Mouse (Mus musculus): ENCODE measurements around the gene Klhl9. TPM values are rescaled to one million over a fixed set of nuclear protein-coding genes. Genes with fewer than 3 reads are reported as not detected.

Klhl9 gene
- polyA plus RNA-seq, 1 experiment from 2014 or later, result 95.4 TPM

DNA sequence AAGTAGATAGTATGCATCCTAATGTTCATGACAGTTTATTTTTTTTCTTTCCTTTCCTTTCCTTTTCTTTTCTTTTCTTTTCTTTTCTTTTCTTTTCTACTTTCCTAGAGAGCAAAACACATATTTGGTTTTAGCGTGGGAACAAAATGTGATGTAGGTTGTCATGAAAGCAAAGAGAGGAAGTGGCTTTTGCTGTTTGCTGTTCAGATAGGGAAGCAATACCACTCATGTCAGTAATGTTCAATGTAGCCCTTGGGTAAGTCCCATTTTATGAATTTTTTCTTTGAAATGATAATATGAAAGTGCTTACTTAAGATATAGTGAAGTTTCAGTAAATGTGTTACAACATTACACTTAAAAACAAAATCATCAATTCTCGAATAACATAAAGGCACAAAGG lies 28.9 kb downstream of the Klhl9 start:
- Histone ChIP-seq H3K4me2 (replicated peaks; ENCODE audit: low read depth, low read length) (no peak overlapping the region), H3K4me1 (ENCODE audit: insufficient read depth, low read length) (no peaks in the 10 kb centered on the region), H3K9ac (replicated peaks; ENCODE audit: low read length) (no peak overlapping the region), H3K27ac (ENCODE audit: low read length) (no peak overlapping the region), H3K27me3 (ENCODE audit: insufficient read depth, low read length) (peaks cover 6% of the 10 kb centered on the region; the same call in 1 of the 2 replicates), H3K9me3 (ENCODE audit: low read length) (peaks cover 2% of the 10 kb centered on the region; the same call in 1 of the 2 replicates), H3K4me3 (ENCODE audit: low read length) (no peak overlapping the region), H3K36me3 (ENCODE audit: insufficient read depth, low read length) (no peaks in the 10 kb centered on the region)
- ATAC-seq (ENCODE audit: low FRiP score, low TSS enrichment), result no peak
- 77% methylated on average over 2 of the region's 2 CpGs for WGBS

DNA sequence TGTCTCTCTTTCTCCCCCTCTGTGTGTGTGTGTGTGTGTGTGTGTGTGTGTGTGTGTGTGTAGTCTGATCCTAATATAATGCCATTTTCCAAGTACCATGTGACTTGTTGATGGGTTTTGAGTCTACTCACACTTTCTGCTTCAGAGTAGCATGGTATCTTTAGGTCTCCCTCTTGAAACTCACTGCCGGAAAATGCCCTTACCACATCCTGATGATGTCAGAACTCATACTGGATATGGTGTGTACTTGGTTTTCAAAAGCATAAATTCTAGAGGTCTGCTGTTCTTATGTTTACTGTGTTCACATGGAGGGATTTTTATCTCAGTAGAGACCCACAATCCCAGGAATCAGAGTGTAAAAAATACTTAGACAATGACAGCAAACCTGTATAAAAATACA lies 29.7 kb downstream of the Klhl9 start:
- Histone ChIP-seq H3K9me3 (ENCODE audit: low read length) (peaks cover 2% of the 10 kb centered on the region; the same call in 1 of the 2 replicates), H3K4me2 (replicated peaks; ENCODE audit: low read depth, low read length) (no peak overlapping the region), H3K27ac (ENCODE audit: low read length) (no peak overlapping the region), H3K27me3 (ENCODE audit: insufficient read depth, low read length) (peaks cover 6% of the 10 kb centered on the region; the same call in 1 of the 2 replicates), H3K9ac (replicated peaks; ENCODE audit: low read length) (no peak overlapping the region), H3K36me3 (ENCODE audit: insufficient read depth, low read length) (no peaks in the 10 kb centered on the region), H3K4me1 (ENCODE audit: insufficient read depth, low read length) (no peaks in the 10 kb centered on the region), H3K4me3 (ENCODE audit: low read length) (no peak overlapping the region)
- no peak for ATAC-seq (ENCODE audit: low FRiP score, low TSS enrichment)
- WGBS, result 87% methylated on average over 1 of the region's 1 CpGs

GRCm38 (mm10) chr4:88691259-88691658 lies 31.0 kb downstream of the Klhl9 start, which contains the start of gene Ifnab:
Gene Ifnab (minus strand): TSS chr4:88691359.
- WGBS, result 69% methylated on average over 2 of the region's 2 CpGs
- ATAC-seq (ENCODE audit: low FRiP score, low TSS enrichment), result no peak
- Histone ChIP-seq H3K9me3 (ENCODE audit: low read length) (peaks cover 2% of the 10 kb centered on the region; the same call in 1 of the 2 replicates), H3K27ac (ENCODE audit: low read length) (no peak within 1 kb of the TSS), H3K36me3 (ENCODE audit: insufficient read depth, low read length) (no peaks in the 10 kb centered on the region), H3K9ac (replicated peaks; ENCODE audit: low read length) (no peak within 1 kb of the TSS), H3K4me1 (ENCODE audit: insufficient read depth, low read length) (no peaks in the 10 kb centered on the region), H3K4me3 (ENCODE audit: low read length) (no peak within 1 kb of the TSS), H3K27me3 (ENCODE audit: insufficient read depth, low read length) (peaks cover 6% of the 10 kb centered on the region; the same call in 1 of the 2 replicates), H3K4me2 (replicated peaks; ENCODE audit: low read depth, low read length) (no peak within 1 kb of the TSS)

- 89% methylated on average over 1 of the region's 1 CpGs for WGBS
Measured at GRCm38 (mm10) chr4:88683812-88684211, 38.5 kb downstream of the Klhl9 start, which contains the start of gene Ifna2. Gene Ifna2 (minus strand): TSS chr4:88683912.

GRCm38 (mm10) chr4:88681353-88681752 lies 40.9 kb downstream of the Klhl9 start:
- H3K9ac ChIP-seq (replicated peaks; ENCODE audit: low read length), result no peak overlapping the region
- no peak overlapping the region for H3K4me2 ChIP-seq (replicated peaks; ENCODE audit: low read depth, low read length)
- ATAC-seq (ENCODE audit: low FRiP score, low TSS enrichment), result no peak
- no peaks in the 10 kb centered on the region for H3K27me3 ChIP-seq (ENCODE audit: insufficient read depth, low read length)
- no peak overlapping the region for H3K4me3 ChIP-seq (ENCODE audit: low read length)
- H3K36me3 ChIP-seq (ENCODE audit: insufficient read depth, low read length), result no peaks in the 10 kb centered on the region
- no peaks in the 10 kb centered on the region for H3K4me1 ChIP-seq (ENCODE audit: insufficient read depth, low read length)
- H3K9me3 ChIP-seq (ENCODE audit: low read length), result no peaks in the 10 kb centered on the region
- no peak overlapping the region for H3K27ac ChIP-seq (ENCODE audit: low read length)
- WGBS, result 73% methylated on average over 3 of the region's 3 CpGs

More at GRCm38 (mm10) chr4:88683812-88684211, 38.5 kb downstream of the Klhl9 start, which contains the start of gene Ifna2:
- Histone ChIP-seq H3K4me1 (ENCODE audit: insufficient read depth, low read length) (no peaks in the 10 kb centered on the region), H3K4me3 (ENCODE audit: low read length) (no peak within 1 kb of the TSS), H3K27ac (ENCODE audit: low read length) (no peak within 1 kb of the TSS), H3K27me3 (ENCODE audit: insufficient read depth, low read length) (no peaks in the 10 kb centered on the region), H3K9ac (replicated peaks; ENCODE audit: low read length) (no peak within 1 kb of the TSS), H3K4me2 (replicated peaks; ENCODE audit: low read depth, low read length) (no peak within 1 kb of the TSS), H3K9me3 (ENCODE audit: low read length) (no peaks in the 10 kb centered on the region), H3K36me3 (ENCODE audit: insufficient read depth, low read length) (no peaks in the 10 kb centered on the region)
- ATAC-seq (ENCODE audit: low FRiP score, low TSS enrichment), result no peak

GRCm38 (mm10) chr4:88680362-88680761 lies 41.9 kb downstream of the Klhl9 start:
- Histone ChIP-seq H3K4me1 (ENCODE audit: insufficient read depth, low read length) (no peaks in the 10 kb centered on the region), H3K9ac (replicated peaks; ENCODE audit: low read length) (no peak overlapping the region), H3K9me3 (ENCODE audit: low read length) (no peaks in the 10 kb centered on the region), H3K27ac (ENCODE audit: low read length) (no peak overlapping the region), H3K4me2 (replicated peaks; ENCODE audit: low read depth, low read length) (no peak overlapping the region), H3K27me3 (ENCODE audit: insufficient read depth, low read length) (no peaks in the 10 kb centered on the region), H3K36me3 (ENCODE audit: insufficient read depth, low read length) (no peaks in the 10 kb centered on the region), H3K4me3 (ENCODE audit: low read length) (no peak overlapping the region)
- ATAC-seq (ENCODE audit: low FRiP score, low TSS enrichment), result no peak
- 53% methylated on average over 8 of the region's 8 CpGs for WGBS

DNA sequence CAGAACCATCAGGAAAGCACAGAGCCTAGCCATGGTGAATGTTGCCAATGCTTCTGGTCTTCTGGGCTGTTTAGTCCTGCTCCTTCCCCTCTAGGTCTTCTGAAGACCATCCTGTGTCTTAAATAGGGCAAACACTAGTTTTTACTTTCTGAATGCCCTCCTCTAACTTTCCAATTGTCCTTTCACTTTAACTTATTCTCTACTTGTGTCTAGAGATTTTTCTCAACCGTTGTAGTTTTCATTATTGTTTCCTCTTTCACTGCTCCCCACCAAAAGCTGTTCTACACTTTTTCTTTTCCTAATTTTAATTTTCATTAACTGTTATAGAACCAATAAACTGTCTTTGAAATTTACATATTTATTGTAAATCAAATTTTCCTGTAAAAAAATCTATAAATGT lies 45.4 kb downstream of the Klhl9 start, which contains the start of gene Ifna16:
Gene Ifna16, minus strand, starts transcription at position 101 of the 400 bp plus-strand sequence.
- WGBS, result 84% methylated on average over 1 of the region's 1 CpGs
- Histone ChIP-seq H3K4me1 (ENCODE audit: insufficient read depth, low read length) (no peaks in the 10 kb centered on the region), H3K27ac (ENCODE audit: low read length) (no peak within 1 kb of the TSS), H3K9ac (replicated peaks; ENCODE audit: low read length) (no peak within 1 kb of the TSS), H3K36me3 (ENCODE audit: insufficient read depth, low read length) (no peaks in the 10 kb centered on the region), H3K27me3 (ENCODE audit: insufficient read depth, low read length) (no peaks in the 10 kb centered on the region), H3K4me2 (replicated peaks; ENCODE audit: low read depth, low read length) (no peak within 1 kb of the TSS), H3K4me3 (ENCODE audit: low read length) (no peak within 1 kb of the TSS), H3K9me3 (ENCODE audit: low read length) (no peaks in the 10 kb centered on the region)
- ATAC-seq (ENCODE audit: low FRiP score, low TSS enrichment), result no peak

Other genes with a start within 250 kb of the Klhl9 start
- gene Ifnb1, start 199.7 kb downstream of the Klhl9 start, polyA plus RNA-seq (2015; fragmentation: Nextera tagmentation; extraction: Ambion mirVana), result not detected in 2 replicates
- not detected in 2 replicates for gene Ifna15, start 164.2 kb downstream of the Klhl9 start, polyA plus RNA-seq (2015; fragmentation: Nextera tagmentation; extraction: Ambion mirVana)
- not detected in 2 replicates for gene Ifna14, start 150.7 kb downstream of the Klhl9 start, polyA plus RNA-seq (2015; fragmentation: Nextera tagmentation; extraction: Ambion mirVana)
- not detected in 2 replicates for gene Ifna9, start 130.1 kb downstream of the Klhl9 start, polyA plus RNA-seq (2015; fragmentation: Nextera tagmentation; extraction: Ambion mirVana)
- not detected in 2 replicates for gene Ifna12, start 119.1 kb downstream of the Klhl9 start, polyA plus RNA-seq (2015; fragmentation: Nextera tagmentation; extraction: Ambion mirVana)
- gene C87499, start 88.1 kb downstream of the Klhl9 start, polyA plus RNA-seq (2015; fragmentation: Nextera tagmentation; extraction: Ambion mirVana), result not detected in 2 replicates
- not detected in 2 replicates for gene Ifna13, start 78.0 kb downstream of the Klhl9 start, polyA plus RNA-seq (2015; fragmentation: Nextera tagmentation; extraction: Ambion mirVana)
- not detected in 2 replicates for gene Ifna16, start 45.5 kb downstream of the Klhl9 start, polyA plus RNA-seq (2015; fragmentation: Nextera tagmentation; extraction: Ambion mirVana)
- gene Ifna2, start 38.6 kb downstream of the Klhl9 start, polyA plus RNA-seq (2015; fragmentation: Nextera tagmentation; extraction: Ambion mirVana), result not detected in 2 replicates
- gene Ifnab, start 31.1 kb downstream of the Klhl9 start, polyA plus RNA-seq (2015; fragmentation: Nextera tagmentation; extraction: Ambion mirVana), result not detected in 2 replicates
- gene Gm26566, start 660 bp downstream of the Klhl9 start, polyA plus RNA-seq (2015; fragmentation: Nextera tagmentation; extraction: Ambion mirVana), result 1.3 and 1.4 TPM in 2 replicates
- gene Gm13271, start 32.4 kb upstream of the Klhl9 start, polyA plus RNA-seq (2015; fragmentation: Nextera tagmentation; extraction: Ambion mirVana), result not detected in 2 replicates
- gene Gm13283, start 37.7 kb upstream of the Klhl9 start, polyA plus RNA-seq (2015; fragmentation: Nextera tagmentation; extraction: Ambion mirVana), result 0.31 and 0.36 TPM in 2 replicates
- gene Gm13290, start 51.4 kb upstream of the Klhl9 start, polyA plus RNA-seq (2015; fragmentation: Nextera tagmentation; extraction: Ambion mirVana), result not detected in 2 replicates
- gene Gm13289, start 54.5 kb upstream of the Klhl9 start, polyA plus RNA-seq (2015; fragmentation: Nextera tagmentation; extraction: Ambion mirVana), result not detected in 2 replicates
- not detected in 2 replicates for gene Gm13272, start 57.4 kb upstream of the Klhl9 start, polyA plus RNA-seq (2015; fragmentation: Nextera tagmentation; extraction: Ambion mirVana)
- 0.58 TPM in 1 of 2 replicates, not detected in the other for gene Ifnz, start 59.7 kb upstream of the Klhl9 start, polyA plus RNA-seq (2015; fragmentation: Nextera tagmentation; extraction: Ambion mirVana)
- 0.37 TPM in 1 of 2 replicates, not detected in the other for gene Gm13276, start 63.2 kb upstream of the Klhl9 start, polyA plus RNA-seq (2015; fragmentation: Nextera tagmentation; extraction: Ambion mirVana)
- gene Gm13277, start 66.2 kb upstream of the Klhl9 start, polyA plus RNA-seq (2015; fragmentation: Nextera tagmentation; extraction: Ambion mirVana), result not detected in 2 replicates
- gene Gm13278, start 69.1 kb upstream of the Klhl9 start, polyA plus RNA-seq (2015; fragmentation: Nextera tagmentation; extraction: Ambion mirVana), result not detected in 2 replicates
- not detected in 2 replicates for gene Gm13275, start 72.0 kb upstream of the Klhl9 start, polyA plus RNA-seq (2015; fragmentation: Nextera tagmentation; extraction: Ambion mirVana)
- not detected in 2 replicates for gene Gm13279, start 74.9 kb upstream of the Klhl9 start, polyA plus RNA-seq (2015; fragmentation: Nextera tagmentation; extraction: Ambion mirVana)
- 0.96 and 1.8 TPM in 2 replicates for gene Gm13285, start 77.2 kb upstream of the Klhl9 start, polyA plus RNA-seq (2015; fragmentation: Nextera tagmentation; extraction: Ambion mirVana)
- gene Gm13287, start 80.8 kb upstream of the Klhl9 start, polyA plus RNA-seq (2015; fragmentation: Nextera tagmentation; extraction: Ambion mirVana), result not detected in 2 replicates
- 0.05 TPM in 1 of 2 replicates, not detected in the other for gene Gm13288, start 83.1 kb upstream of the Klhl9 start, polyA plus RNA-seq (2015; fragmentation: Nextera tagmentation; extraction: Ambion mirVana)
- not detected in 2 replicates for gene Ifna7, start 93.8 kb upstream of the Klhl9 start, polyA plus RNA-seq (2015; fragmentation: Nextera tagmentation; extraction: Ambion mirVana)
- gene Ifna11, start 97.5 kb upstream of the Klhl9 start, polyA plus RNA-seq (2015; fragmentation: Nextera tagmentation; extraction: Ambion mirVana), result not detected in 2 replicates
- not detected in 2 replicates for gene Ifna6, start 105.0 kb upstream of the Klhl9 start, polyA plus RNA-seq (2015; fragmentation: Nextera tagmentation; extraction: Ambion mirVana)
- not detected in 2 replicates for gene Ifna5, start 113.1 kb upstream of the Klhl9 start, polyA plus RNA-seq (2015; fragmentation: Nextera tagmentation; extraction: Ambion mirVana)
- not detected in 2 replicates for gene Ifna4, start 119.4 kb upstream of the Klhl9 start, polyA plus RNA-seq (2015; fragmentation: Nextera tagmentation; extraction: Ambion mirVana)
- gene Ifna1, start 127.6 kb upstream of the Klhl9 start, polyA plus RNA-seq (2015; fragmentation: Nextera tagmentation; extraction: Ambion mirVana), result not detected in 2 replicates
- not detected in 2 replicates for gene Ifne, start 157.7 kb upstream of the Klhl9 start, polyA plus RNA-seq (2015; fragmentation: Nextera tagmentation; extraction: Ambion mirVana)